Mouse (Mus musculus) forebrain, embryonic 16.5 days (tissue): ENCODE measurements at regions not wholly inside any gene's neighbourhood (a gene's known extent, or its start where the extent isn't known, plus 50 kb on each side); places are given as distances from the start of the nearest gene placed in this dataset.

Experiments
- ATAC-seq: fragments of 200-750 bp; cut with Nextera tagmentation; 2 replicates; pipeline ENCODE4 v1.8.0; 2017; ENCODE audit warnings: mild to moderate bottlenecking, moderate library complexity
- H3K27ac ChIP-seq: fragments of 300-500 bp; sonication (generic); 2 replicates; pipeline ENCODE4 v1.5.1; 2014; ENCODE audit warnings: low read length, control low read depth
- H3K27me3 ChIP-seq: fragments of 300-500 bp; sonication (generic); replicated peaks from 2 replicates; pipeline ENCODE4 v1.6.1; 2014; ENCODE audit warnings: low read length; ENCODE audit not compliant: control insufficient read depth, insufficient read depth
- H3K36me3 ChIP-seq: fragments of 300-500 bp; sonication (generic); 2 replicates; pipeline ENCODE4 v1.6.1; 2014; ENCODE audit not compliant: control insufficient read depth, insufficient read depth
- H3K4me1 ChIP-seq: fragments of 300-500 bp; sonication (generic); replicated peaks from 2 replicates; pipeline ENCODE4 v1.6.1; 2014; ENCODE audit warnings: low read length; ENCODE audit not compliant: control insufficient read depth, insufficient read depth
- H3K4me2 ChIP-seq: fragments of 300-500 bp; sonication (generic); 2 replicates; pipeline ENCODE4 v1.6.1; 2014; ENCODE audit warnings: mild to moderate bottlenecking, low read length, control low read depth
- H3K4me3 ChIP-seq: fragments of 300-500 bp; sonication (generic); replicated peaks from 2 replicates; pipeline ENCODE4 v1.5.1; 2014; ENCODE audit warnings: mild to moderate bottlenecking, low read length, control low read depth
- H3K9ac ChIP-seq: fragments of 300-500 bp; sonication (generic); replicated peaks from 2 replicates; pipeline ENCODE4 v1.6.1; 2014; ENCODE audit warnings: low read depth, low read length, control low read depth
- H3K9me3 ChIP-seq: fragments of 300-500 bp; sonication (generic); 2 replicates; pipeline ENCODE4 v1.6.1; 2016; ENCODE audit warnings: low read length; ENCODE audit not compliant: control insufficient read depth
- WGBS: fragments of 180-500 bp; shearing (Covaris S2); extraction: QIAGEN DNeasy Blood & Tissue Kit; methylation state at CpG from one replicate; pipeline ENCODE4 v1.1.7; 2014; 5-methylcytosine and 5-hydroxymethylcytosine counted together

DNA sequence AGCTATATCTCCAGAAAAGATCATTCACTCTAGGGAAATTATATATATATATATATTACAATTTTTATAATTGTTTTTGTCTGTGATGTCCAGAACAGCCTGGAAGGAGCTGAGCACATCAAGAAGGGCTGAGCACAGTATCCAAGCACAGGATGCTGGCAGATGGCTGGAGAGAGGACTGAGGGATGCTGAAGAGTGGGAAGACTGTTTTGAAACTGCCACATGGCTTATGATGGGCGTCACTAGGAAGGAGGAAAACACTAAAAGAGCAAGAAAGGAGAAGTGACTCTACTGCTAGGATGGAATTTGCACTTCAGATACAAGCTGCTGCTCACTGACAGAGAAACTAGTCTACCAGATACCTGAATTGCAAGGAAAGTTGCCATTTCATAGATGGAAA, 50.4 kb upstream of the Atg10 start:
- Histone ChIP-seq H3K27me3 (no peaks in the 10 kb centered on the region), H3K27ac (no peak overlapping the region), H3K4me1 (peaks cover 3% of the 10 kb centered on the region; the same call in 1 of the 2 replicates), H3K4me3 (no peak overlapping the region), H3K4me2 (no peak overlapping the region), H3K9ac (no peak overlapping the region), H3K9me3 (no peaks in the 10 kb centered on the region), H3K36me3 (no peaks in the 10 kb centered on the region)
- ATAC-seq = peak; percentile 79
- WGBS = 73% methylated on average over 1 of the region's 1 CpGs

DNA sequence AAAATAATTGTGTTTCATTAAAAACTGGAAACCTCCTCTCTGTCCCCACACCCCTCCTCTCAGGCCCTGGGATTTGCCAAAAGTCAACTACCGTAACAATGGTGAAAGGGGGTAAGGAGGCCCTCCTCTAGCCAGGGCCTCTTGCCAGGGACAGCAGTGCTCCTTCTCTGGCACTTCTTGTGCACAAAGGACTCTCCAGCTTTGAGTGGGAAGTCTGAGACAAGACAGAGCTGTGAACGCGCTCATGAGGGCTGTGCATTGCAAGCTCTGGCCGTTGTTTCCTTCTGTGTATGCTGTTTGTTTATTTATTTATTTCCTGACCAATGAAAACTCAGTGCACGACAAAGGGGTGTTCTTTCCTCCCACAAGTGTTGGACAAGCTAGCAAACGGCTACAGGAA, 50.8 kb upstream of the Atg10 start:
- Histone ChIP-seq H3K4me1 (peaks cover 3% of the 10 kb centered on the region; the same call in 1 of the 2 replicates), H3K4me2 (no peak overlapping the region), H3K27me3 (no peaks in the 10 kb centered on the region), H3K4me3 (no peak overlapping the region), H3K9ac (no peak overlapping the region), H3K27ac (no peak overlapping the region), H3K36me3 (no peaks in the 10 kb centered on the region), H3K9me3 (no peaks in the 10 kb centered on the region)
- ATAC-seq = peak; percentile 59; the same call in 1 of the 2 replicates
- 49% methylated on average over 6 of the region's 6 CpGs for WGBS

DNA sequence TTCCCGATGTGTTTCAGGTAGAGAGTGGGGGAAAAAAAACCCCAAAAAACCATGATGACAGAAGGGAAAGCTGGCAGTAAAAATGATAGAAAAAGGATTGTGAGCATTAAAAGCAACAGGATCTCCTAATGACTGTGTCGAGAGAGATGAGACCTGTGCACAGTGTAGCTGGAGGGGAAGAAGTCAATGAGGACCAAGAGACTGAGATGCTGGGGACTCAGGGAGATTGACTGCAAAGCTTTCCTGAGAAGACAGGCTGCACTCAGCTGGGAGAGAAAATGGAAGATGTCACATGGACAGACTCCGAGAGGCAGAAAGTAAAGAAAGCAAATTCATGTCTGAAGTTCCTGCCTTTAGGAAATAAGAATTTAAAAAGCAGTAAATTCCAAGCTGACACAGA, 55.7 kb upstream of the Atg10 start:
- 78% methylated on average over 3 of the region's 3 CpGs for WGBS
- no peak for ATAC-seq

DNA sequence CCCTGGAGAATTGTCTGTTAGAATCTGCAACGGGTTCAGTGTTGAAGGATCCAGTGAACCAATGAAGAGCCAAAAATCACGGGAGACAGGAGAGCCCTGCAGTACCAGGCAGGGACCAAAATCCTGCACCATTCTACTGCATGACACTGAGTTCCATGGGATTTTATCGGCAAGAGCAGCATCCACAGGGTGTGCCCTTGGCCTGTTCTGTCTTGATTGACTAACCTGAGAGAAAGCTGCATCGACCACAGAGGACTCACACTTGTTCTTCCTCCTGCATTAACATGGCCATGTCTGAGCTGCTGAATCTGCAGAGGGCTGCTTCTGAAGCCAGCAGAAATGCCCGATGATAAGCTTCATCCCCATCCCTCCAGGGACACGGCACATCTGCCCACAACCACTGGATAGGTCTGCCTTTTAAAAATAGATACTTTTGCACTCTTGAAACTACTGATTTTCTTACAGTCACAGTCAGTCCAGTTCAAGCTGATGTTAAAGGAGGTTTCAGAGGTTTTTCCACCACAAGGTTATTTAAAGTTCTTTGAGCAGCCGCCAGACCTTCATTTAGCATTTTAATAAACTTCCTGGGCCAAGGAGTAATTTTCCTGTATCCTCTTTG, 71.9 kb upstream of the Atg10 start:
- H3K9me3 ChIP-seq = no peaks in the 10 kb centered on the region
- no peaks in the 10 kb centered on the region for H3K36me3 ChIP-seq
- no peak overlapping the region for H3K4me2 ChIP-seq
- no peaks in the 10 kb centered on the region for H3K27me3 ChIP-seq
- H3K27ac ChIP-seq = no peak overlapping the region
- no peak overlapping the region for H3K9ac ChIP-seq
- H3K4me3 ChIP-seq = no peak overlapping the region
- WGBS = 81% methylated on average over 7 of the region's 7 CpGs
- no peak for ATAC-seq
- 0 out of 2 replicates have a peak, but pooled peaks cover 2% of the 10 kb centered on the region for H3K4me1 ChIP-seq

More for the DNA sequence above, 55.7 kb upstream of the Atg10 start:
- Histone ChIP-seq H3K36me3 (no peaks in the 10 kb centered on the region), H3K27me3 (no peaks in the 10 kb centered on the region), H3K4me3 (no peak overlapping the region), H3K9ac (no peak overlapping the region), H3K4me1 (peaks cover 3% of the 10 kb centered on the region; the same call in 1 of the 2 replicates), H3K4me2 (no peak overlapping the region), H3K27ac (no peak overlapping the region), H3K9me3 (no peaks in the 10 kb centered on the region)

DNA sequence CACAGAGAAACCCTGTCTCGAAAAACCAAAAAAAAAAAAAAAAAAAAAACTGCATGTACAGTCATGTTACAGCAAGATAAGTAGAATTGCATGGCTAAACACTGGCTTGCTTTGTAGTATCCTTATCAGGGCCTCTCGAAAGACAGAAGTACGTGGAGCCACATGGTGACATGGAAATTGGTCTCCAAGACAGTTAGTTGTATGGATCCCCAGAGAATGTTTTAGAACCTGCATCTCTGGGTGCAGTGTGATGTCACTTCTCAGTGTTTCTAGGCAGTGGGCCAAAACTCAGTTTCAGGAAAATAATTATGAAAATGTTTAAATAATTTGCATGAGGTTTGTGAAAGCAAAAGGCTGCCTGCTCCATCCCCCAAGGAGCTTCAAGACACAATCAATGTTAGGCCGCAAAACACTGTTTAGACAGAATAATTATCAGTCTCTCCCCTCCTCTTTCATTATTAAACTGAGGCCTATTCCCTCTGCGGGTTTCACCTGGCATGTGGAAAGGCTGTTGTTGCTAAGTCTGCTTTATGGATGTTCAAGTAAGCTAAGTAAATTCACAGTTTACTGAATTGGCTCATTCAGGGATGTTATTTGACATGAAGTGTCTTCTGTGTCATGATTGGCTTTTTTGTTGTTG, 72.9 kb upstream of the Atg10 start:
- H3K9ac ChIP-seq = no peak overlapping the region
- WGBS = 36% methylated on average over 5 of the region's 5 CpGs
- no peaks in the 10 kb centered on the region for H3K9me3 ChIP-seq
- ATAC-seq = peak; percentile 91
- H3K36me3 ChIP-seq = no peaks in the 10 kb centered on the region
- no peaks in the 10 kb centered on the region for H3K27me3 ChIP-seq
- H3K4me2 ChIP-seq = no peak overlapping the region
- H3K4me3 ChIP-seq = no peak overlapping the region
- H3K4me1 ChIP-seq = 0 out of 2 replicates have a peak, but pooled peaks cover 2% of the 10 kb centered on the region
- no peak overlapping the region; the same call in 1 of the 2 replicates for H3K27ac ChIP-seq

DNA sequence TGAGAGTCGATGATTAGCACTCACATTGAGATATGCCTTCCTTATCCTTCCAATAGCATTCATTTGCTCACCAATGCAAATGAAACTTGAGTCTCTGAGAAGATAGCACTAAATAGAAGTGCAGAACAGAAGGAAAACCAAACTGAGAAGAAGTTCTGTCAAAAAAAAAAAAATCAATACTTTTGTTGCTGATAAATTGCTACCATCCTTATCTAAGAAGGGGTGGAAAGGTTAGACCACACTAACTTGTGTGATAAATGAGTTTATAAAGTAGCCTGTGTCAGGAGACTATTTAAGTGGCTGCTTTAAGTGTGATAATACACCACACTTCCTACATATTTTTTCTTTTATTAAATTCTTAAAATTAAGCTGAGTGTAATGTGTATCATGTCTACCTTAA, 78.1 kb upstream of the Atg10 start:
- no peak overlapping the region for H3K9ac ChIP-seq
- no peaks in the 10 kb centered on the region for H3K27me3 ChIP-seq
- 0 out of 2 replicates have a peak, but pooled peaks cover 3% of the 10 kb centered on the region for H3K4me1 ChIP-seq
- no peak overlapping the region for H3K27ac ChIP-seq
- no peak overlapping the region for H3K4me2 ChIP-seq
- H3K9me3 ChIP-seq = no peaks in the 10 kb centered on the region
- no peak for ATAC-seq
- WGBS = 83% methylated on average over 1 of the region's 1 CpGs
- H3K36me3 ChIP-seq = no peaks in the 10 kb centered on the region
- H3K4me3 ChIP-seq = no peak overlapping the region

DNA sequence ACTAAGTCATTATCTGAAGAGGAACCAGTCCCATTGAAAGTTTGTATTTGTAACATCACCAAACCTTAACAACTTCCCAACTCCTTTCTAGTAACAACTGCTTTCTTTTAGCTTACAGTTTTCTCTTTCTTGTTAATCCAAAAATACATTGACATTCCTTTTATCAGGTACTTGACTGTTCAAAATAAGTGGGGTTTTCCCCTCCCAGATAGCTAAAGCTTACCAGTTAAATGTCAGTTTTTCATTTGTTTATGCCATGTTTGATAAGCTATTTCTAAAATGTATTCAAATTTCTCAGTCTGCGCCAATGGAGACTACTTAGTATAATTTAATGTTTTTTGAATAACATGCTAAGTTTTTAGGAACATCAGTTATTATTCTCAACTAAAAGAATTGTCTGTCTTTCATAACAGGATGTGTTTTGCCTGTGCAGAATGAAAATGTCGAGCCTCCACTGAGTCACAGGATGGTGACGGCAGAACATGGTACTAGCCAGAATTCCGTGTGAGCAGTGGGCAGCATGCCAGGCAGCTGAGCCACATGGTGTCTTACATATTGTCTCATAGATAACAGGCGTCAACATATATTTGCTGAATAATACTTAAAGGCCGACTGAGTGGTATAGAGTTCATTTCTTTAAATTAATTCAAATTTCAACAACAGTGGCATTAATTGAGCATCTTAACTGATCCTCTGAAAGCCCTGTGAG, 82.1 kb upstream of the Atg10 start:
- H3K9ac ChIP-seq = no peak overlapping the region
- 0 out of 2 replicates have a peak, but pooled peaks cover 3% of the 10 kb centered on the region for H3K4me1 ChIP-seq
- no peaks in the 10 kb centered on the region for H3K27me3 ChIP-seq
- H3K9me3 ChIP-seq = no peaks in the 10 kb centered on the region
- 39% methylated on average over 6 of the region's 6 CpGs for WGBS
- no peaks in the 10 kb centered on the region for H3K36me3 ChIP-seq
- no peak overlapping the region for H3K27ac ChIP-seq
- H3K4me2 ChIP-seq = no peak overlapping the region
- H3K4me3 ChIP-seq = no peak overlapping the region
- ATAC-seq = peak; percentile 88

DNA sequence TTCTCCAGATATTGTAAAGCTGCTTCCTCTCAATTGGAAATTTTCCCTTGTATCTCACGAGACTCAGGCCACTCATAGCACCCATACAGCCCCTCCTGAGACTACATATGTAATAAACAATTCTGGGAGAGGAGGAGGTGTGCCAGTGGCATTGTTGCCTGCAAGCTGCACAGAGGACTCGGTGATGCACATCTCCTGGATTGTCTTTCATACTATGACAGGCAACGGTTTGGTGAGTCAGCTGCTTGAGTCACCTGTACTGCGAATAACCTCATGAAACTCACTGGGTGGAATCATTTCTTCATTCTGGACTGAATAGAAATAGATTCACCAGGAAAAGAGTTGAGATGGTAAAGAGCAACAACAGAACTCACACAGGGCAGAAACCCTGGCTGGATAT, 82.8 kb upstream of the Atg10 start:
- Histone ChIP-seq H3K4me2 (no peak overlapping the region), H3K27me3 (no peaks in the 10 kb centered on the region), H3K9ac (no peak overlapping the region), H3K36me3 (no peaks in the 10 kb centered on the region), H3K4me1 (0 out of 2 replicates have a peak, but pooled peaks cover 3% of the 10 kb centered on the region), H3K27ac (no peak overlapping the region), H3K9me3 (no peaks in the 10 kb centered on the region), H3K4me3 (no peak overlapping the region)
- ATAC-seq = 0 out of 2 replicates have a peak, but pooled peaks have one; percentile 33
- WGBS = 80% methylated on average over 4 of the region's 4 CpGs

DNA sequence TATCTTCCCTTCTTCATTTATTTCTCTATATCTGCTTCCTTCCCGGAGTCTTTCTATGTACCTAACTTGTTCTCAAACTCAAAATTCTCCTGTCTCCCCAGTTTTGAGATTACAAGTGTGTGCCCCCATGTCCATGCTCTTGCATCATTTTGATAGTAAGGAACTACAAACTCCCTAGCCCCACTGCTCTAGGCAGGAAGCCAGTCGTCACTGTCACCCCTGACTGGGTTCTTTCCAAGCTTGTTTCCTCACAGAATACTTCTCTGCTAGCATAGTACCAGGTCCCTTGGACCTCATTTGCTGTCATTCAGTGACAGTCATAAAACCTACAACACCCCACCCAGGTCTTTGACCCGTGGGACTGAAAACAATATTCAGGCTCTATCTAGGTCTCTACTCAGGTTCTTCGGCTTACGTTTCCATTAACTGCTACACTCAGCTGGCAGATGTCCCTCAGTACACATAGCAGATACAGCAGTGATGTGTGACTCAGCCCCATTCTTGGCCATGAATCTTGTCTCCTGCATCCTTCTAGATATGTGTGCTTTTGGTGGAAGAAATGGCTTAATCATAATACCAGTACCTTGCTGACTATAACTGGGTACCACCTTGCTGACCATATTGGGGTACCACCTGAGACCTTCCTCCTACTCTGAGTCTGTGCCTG, 89.3 kb upstream of the Atg10 start:
- ATAC-seq = no peak
- Histone ChIP-seq H3K4me2 (no peak overlapping the region), H3K9me3 (no peaks in the 10 kb centered on the region), H3K27me3 (no peaks in the 10 kb centered on the region), H3K4me1 (no peaks in the 10 kb centered on the region), H3K4me3 (no peak overlapping the region), H3K36me3 (no peaks in the 10 kb centered on the region), H3K27ac (no peak overlapping the region), H3K9ac (no peak overlapping the region)
- 83% methylated on average over 5 of the region's 5 CpGs for WGBS
